Comparison of ENCODE assay signal across 29 mouse cellular contexts in the genomic region with DNA sequence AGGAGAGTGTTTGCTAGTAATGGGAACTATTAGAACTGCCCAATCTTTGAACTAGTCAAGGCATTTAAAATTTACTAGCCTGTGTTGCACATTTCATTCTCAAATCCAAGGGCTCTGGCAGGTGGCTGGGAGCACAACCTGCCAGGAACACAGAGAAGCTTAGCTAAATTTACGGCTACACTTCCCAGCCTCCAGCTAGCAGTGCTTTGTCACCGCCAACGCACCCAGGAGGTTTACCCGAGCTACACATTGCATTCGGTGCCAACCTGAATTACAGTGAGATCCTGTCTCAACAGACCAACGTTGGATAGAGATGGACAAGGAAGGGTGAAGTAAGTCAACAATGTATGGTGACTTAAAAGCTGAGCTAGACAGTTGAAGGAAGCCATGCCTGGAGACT. TPM values are rescaled to one million over a fixed set of nuclear protein-coding genes. Genes with fewer than 3 reads are reported as not detected.
A peak's percentile ranks its signal among the peaks of the same experiment; 100 is the strongest.
DNase-seq lines count a peak whose midpoint lies in the region; ATAC-seq lines count a peak whose summit lies in the region.
"Had no signal": no experiment of that assay in that cellular context is flagged by ENCODE, and none has a peak within 500 bp of the region (broad histone marks: within the 10 kb centered on the region; RNA-seq: fewer than 3 reads in every experiment).

No protein-coding gene starts in this region.

- H3K27ac ChIP-seq in lung, embryonic 15.5 days = peak overlapping the region; percentile 49
- H3K27ac ChIP-seq: embryonic facial prominence, embryonic 13.5 days; embryonic facial prominence, embryonic 15.5 days; forebrain, embryonic 13.5 days; forebrain, embryonic 15.5 days had no signal

- WGBS in lung, embryonic 15.5 days = 77% methylated on average over 6 of the region's 6 CpGs

- 0 out of 2 replicates have a peak, but pooled peaks cover 10% of the 10 kb centered on the region for H3K4me1 ChIP-seq in lung, embryonic 15.5 days
- H3K4me1 ChIP-seq: embryonic facial prominence, embryonic 13.5 days; embryonic facial prominence, embryonic 15.5 days; forebrain, embryonic 13.5 days; forebrain, embryonic 15.5 days had no signal

- no peak overlapping the region for H3K4me3 ChIP-seq in lung, embryonic 15.5 days
- H3K4me3 ChIP-seq: embryonic facial prominence, embryonic 13.5 days; embryonic facial prominence, embryonic 15.5 days; erythroblast, embryonic 14.5 days; forebrain, embryonic 13.5 days; forebrain, embryonic 15.5 days had no signal

- no peaks in the 10 kb centered on the region for H3K9me3 ChIP-seq in lung, embryonic 15.5 days
- H3K9me3 ChIP-seq: embryonic facial prominence, embryonic 13.5 days; embryonic facial prominence, embryonic 15.5 days; forebrain, embryonic 13.5 days; forebrain, embryonic 15.5 days; G1E had no signal

- no peaks in the 10 kb centered on the region for H3K36me3 ChIP-seq in lung, embryonic 15.5 days
- H3K36me3 ChIP-seq: embryonic facial prominence, embryonic 13.5 days; embryonic facial prominence, embryonic 15.5 days; forebrain, embryonic 15.5 days; G1E had no signal

- no peak for DNase-seq in frontal cortex, adult 2 months (ENCODE audit: extremely low spot score in 1 of 2, low spot score in 1 of 2)
- no peak for DNase-seq in lung, adult 18-20 months
- DNase-seq in brain, adult 2 months (ENCODE audit: low read depth, low spot score) = peak; percentile 32
- DNase-seq in gonadal fat pad, adult 2 months (ENCODE audit: low read depth) = peak; percentile 77
- no peak for DNase-seq in c-Kit-positive CD71-positive TER-119-positive erythroid progenitor cells, embryonic 14.5 days (ENCODE audit: low spot score)
- DNase-seq: adrenal gland, adult 8-10 months; adrenal gland, postnatal 14 days; adrenal gland, postnatal 36 days; B cell, adult 2 months; cerebellum, adult 11 months; cerebellum, adult 18-20 months; cerebellum, adult 8-10 months; cerebellum, postnatal 10 days; cerebellum, postnatal 25 days; embryo, embryonic 11 days; forebrain, postnatal 0 days had no signal

- H3K9ac ChIP-seq in lung, embryonic 15.5 days = no peak overlapping the region
- H3K9ac ChIP-seq: embryonic facial prominence, embryonic 13.5 days; embryonic facial prominence, embryonic 15.5 days; forebrain, embryonic 13.5 days; forebrain, embryonic 15.5 days; forebrain, postnatal 0 days had no signal

- H3K27me3 ChIP-seq in lung, embryonic 15.5 days = no peaks in the 10 kb centered on the region
- H3K27me3 ChIP-seq: CH12.LX; embryonic facial prominence, embryonic 13.5 days; embryonic facial prominence, embryonic 15.5 days; forebrain, embryonic 13.5 days; forebrain, embryonic 15.5 days; Patski had no signal

- ATAC-seq in frontal cortex, adult (ENCODE audit: low TSS enrichment) = peak; percentile 83
- ATAC-seq in lung, embryonic 15.5 days (ENCODE audit: borderline replicate concordance, extremely low read depth, low FRiP score, low TSS enrichment) = no peak
- no peak for ATAC-seq in cerebellum, adult (ENCODE audit: insufficient number of reproducible peaks, low FRiP score, low TSS enrichment)
- ATAC-seq: activated CD4-positive, CD25-positive, alpha-beta regulatory T cell, adult 4 months; CD4-positive, CD25-positive, alpha-beta regulatory T cell, adult 4 months; forebrain, embryonic 13.5 days; forebrain, embryonic 15.5 days; forebrain, postnatal 0 days; Patski had no signal

- H3K4me2 ChIP-seq in lung, embryonic 15.5 days = no peak overlapping the region
- H3K4me2 ChIP-seq: embryonic facial prominence, embryonic 13.5 days; embryonic facial prominence, embryonic 15.5 days; forebrain, embryonic 13.5 days; forebrain, embryonic 15.5 days had no signal

RNA-seq across cellular contexts. Expression of gene Myh11, which starts 27.9 kb away (rescaled TPM):
- 3.9 and 7.4 TPM in 2 replicates for polyA plus RNA-seq in frontal cortex, adult 2 months (2012; rRNA removed)
- 63.0 and 66.7 TPM in 2 replicates for polyA plus RNA-seq in lung, embryonic 15.5 days (2015; fragmentation: Nextera tagmentation; extraction: Ambion mirVana)
- 119 and 132 TPM in 2 replicates for polyA plus RNA-seq in gonadal fat pad, adult 2 months (2012; rRNA removed)
- polyA plus RNA-seq: activated CD4-positive, CD25-positive, alpha-beta regulatory T cell, adult 4 months; CD4-positive, CD25-positive, alpha-beta regulatory T cell, adult 4 months had no signal

RNA-seq across cellular contexts. Expression of gene Fopnl, which starts 54.0 kb away (rescaled TPM):
- 75.0 and 80.5 TPM in 2 replicates for polyA plus RNA-seq in frontal cortex, adult 2 months (2012; rRNA removed)
- polyA plus RNA-seq in lung, embryonic 15.5 days (2015; fragmentation: Nextera tagmentation; extraction: Ambion mirVana) = 154 and 164 TPM in 2 replicates
- 56.3 and 73.7 TPM in 2 replicates for polyA plus RNA-seq in gonadal fat pad, adult 2 months (2012; rRNA removed)

Comparison
In these comparisons a context has a peak if more than half of its experiments do, and no peak if none do; other contexts are left out.
1. DNase-seq: peak in brain, adult 2 months (single experiment) and gonadal fat pad, adult 2 months (single experiment); none in frontal cortex, adult 2 months (0 of 2), lung, adult 18-20 months (0 of 2) and c-Kit-positive CD71-positive TER-119-positive erythroid progenitor cells, embryonic 14.5 days (single experiment).